17 mouse cellular contexts compared by ENCODE assay signal in genomic region chr13:40914053-40914585, GRCm38 (mm10). TPM values are rescaled to one million over a fixed set of nuclear protein-coding genes. Genes with fewer than 3 reads are reported as not detected.
DNase-seq lines count a peak whose midpoint lies in the region; ATAC-seq and TF ChIP-seq lines count a peak whose summit lies in the region.
"Had no signal": no experiment of that assay in that cellular context is flagged by ENCODE, and none has a peak within 500 bp of the region (broad histone marks: within the 10 kb centered on the region; RNA-seq: fewer than 3 reads in every experiment).

No protein-coding gene starts in this region.

- no peak for TF ChIP-seq EP300 in ES-Bruce4 (IDR thresholded peaks at IDR 0.05; ENCODE audit: insufficient read depth, low read depth, low read length)

- no peak for ATAC-seq in liver, embryonic 12.5 days
- ATAC-seq: forebrain, embryonic 15.5 days; intestine, embryonic 16.5 days had no signal

- H3K9ac ChIP-seq in liver, adult 2 months (ENCODE audit: low read depth, low read length), result no peak overlapping the region
- H3K9ac ChIP-seq in liver, embryonic 12.5 days, result no peak overlapping the region
- peak overlapping the region; percentile 28; the same call in 1 of the 2 replicates for H3K9ac ChIP-seq in ES-Bruce4 (ENCODE audit: low read depth, poor library complexity, severe bottlenecking)
- H3K9ac ChIP-seq: forebrain, embryonic 15.5 days; liver, embryonic 13.5 days had no signal

- intact Hi-C loops in left cerebral cortex, postnatal 36 days (cut with DNase I), result no loop called here

- no peaks in the 10 kb centered on the region for H3K9me3 ChIP-seq in liver, embryonic 12.5 days (replicated peaks)
- H3K9me3 ChIP-seq in ES-Bruce4 (replicated peaks; ENCODE audit: control insufficient read depth, insufficient read depth, low read length, poor library complexity, severe bottlenecking), result no peaks in the 10 kb centered on the region
- H3K9me3 ChIP-seq: forebrain, embryonic 15.5 days; heart, embryonic 10.5 days; liver, embryonic 13.5 days had no signal

- H3K4me2 ChIP-seq in liver, embryonic 12.5 days, result no peak overlapping the region
- H3K4me2 ChIP-seq: forebrain, embryonic 15.5 days; liver, embryonic 13.5 days had no signal

- H3K79me2 ChIP-seq in liver, adult 2 months (ENCODE audit: control insufficient read depth, insufficient read depth, low read length), result peaks cover 27% of the 10 kb centered on the region; the same call in 1 of the 2 replicates

- H3K4me1 ChIP-seq in liver, adult 2 months (ENCODE audit: control insufficient read depth, insufficient read depth, low read length), result peaks cover 30% of the 10 kb centered on the region
- H3K4me1 ChIP-seq in liver, embryonic 12.5 days, result peaks cover 30% of the 10 kb centered on the region
- H3K4me1 ChIP-seq in ES-Bruce4 (ENCODE audit: control insufficient read depth, insufficient read depth, low read length), result no peaks in the 10 kb centered on the region

- TF ChIP-seq POLR2A in liver, adult 2 months (IDR thresholded peaks at IDR 0.05; ENCODE audit: extremely low read depth, insufficient read depth, low read length), result no peak
- no peak for TF ChIP-seq POLR2A in ES-Bruce4 (IDR thresholded peaks at IDR 0.05; ENCODE audit: insufficient read depth, low read length)

- 42% methylated on average over 4 of the region's 4 CpGs for WGBS in liver, adult 2 months
- WGBS in liver, embryonic 12.5 days (ENCODE audit: insufficient replicate concordance), result 51% methylated on average over 4 of the region's 4 CpGs

- TF ChIP-seq CTCF in liver, adult 2 months (IDR thresholded peaks at IDR 0.05; ENCODE audit: low read depth, low read length), result no peak
- TF ChIP-seq CTCF in ES-Bruce4 (IDR thresholded peaks at IDR 0.05; ENCODE audit: low read depth, low read length), result no peak

- no peaks in the 10 kb centered on the region for H3K27me3 ChIP-seq in liver, adult 2 months (ENCODE audit: control insufficient read depth, insufficient read depth, low read length)
- H3K27me3 ChIP-seq in liver, embryonic 12.5 days (replicated peaks), result peaks cover 40% of the 10 kb centered on the region
- H3K27me3 ChIP-seq in ES-Bruce4 (ENCODE audit: control insufficient read depth, insufficient read depth, low read length, poor library complexity, severe bottlenecking), result no peaks in the 10 kb centered on the region
- H3K27me3 ChIP-seq: forebrain, embryonic 15.5 days had no signal

- no peaks in the 10 kb centered on the region for H3K36me3 ChIP-seq in liver, adult 2 months (ENCODE audit: control insufficient read depth, insufficient read depth, low read length)
- H3K36me3 ChIP-seq in liver, embryonic 12.5 days, result no peaks in the 10 kb centered on the region
- peaks cover 13% of the 10 kb centered on the region for H3K36me3 ChIP-seq in ES-Bruce4 (ENCODE audit: control insufficient read depth, insufficient read depth, low read length, poor library complexity, severe bottlenecking)
- H3K36me3 ChIP-seq: forebrain, embryonic 15.5 days; heart, embryonic 10.5 days; liver, embryonic 13.5 days had no signal

- H3K27ac ChIP-seq in liver, adult 2 months (replicated peaks; ENCODE audit: insufficient read depth, low read depth, low read length), result peak overlapping the region; percentile 75
- H3K27ac ChIP-seq in liver, embryonic 12.5 days, result no peak overlapping the region
- peak overlapping the region; percentile 89 for H3K27ac ChIP-seq in ES-Bruce4 (ENCODE audit: insufficient read depth, low read length)
- H3K27ac ChIP-seq: forebrain, embryonic 15.5 days; heart, embryonic 10.5 days; liver, embryonic 13.5 days had no signal

- no peak overlapping the region for H3K4me3 ChIP-seq in liver, adult 2 months (ENCODE audit: insufficient read depth, low read depth, low read length)
- no peak overlapping the region for H3K4me3 ChIP-seq in liver, embryonic 12.5 days
- H3K4me3 ChIP-seq in ES-Bruce4 (ENCODE audit: low read depth, low read length), result no peak overlapping the region
- H3K4me3 ChIP-seq: forebrain, embryonic 15.5 days; heart, embryonic 10.5 days; liver, embryonic 13.5 days had no signal

- peak; percentile 49 for DNase-seq in liver, adult 2 months (ENCODE audit: extremely low read depth, low read depth, low spot score)
- DNase-seq in MN1 (ENCODE audit: low spot score), result peak; percentile 30
- peak; percentile 39 for DNase-seq in lung, postnatal 10 days
- no peak for DNase-seq in left cerebral cortex, postnatal 36 days (ENCODE audit: low spot score in 2 of 2)
- DNase-seq in thymus, postnatal 0 days (ENCODE audit: low spot score), result no peak
- DNase-seq: adrenal gland, postnatal 14 days; cerebellum, postnatal 25 days; heart, postnatal 36 days; kidney, postnatal 36 days; liver, embryonic 13.5 days; thymus, adult 2 months had no signal

RNA-seq across cellular contexts. Expression of gene Gcnt2, which starts 54.6 kb away (rescaled TPM):
- 14.7 and 18.1 TPM in 2 replicates for total RNA-seq in liver, adult 2 months (2014; rRNA removed)
- 2.8 and 3.5 TPM in 2 replicates for polyA plus RNA-seq in liver, adult 2 months (2012; rRNA removed)
- 1.5 TPM in 2 replicates for polyA plus RNA-seq in liver, embryonic 12.5 days (2016; fragmentation: Nextera tagmentation; extraction: Ambion mirVana)
- 55.5 and 57.5 TPM in 2 replicates for polyA plus RNA-seq in ES-Bruce4 (2011; ENCODE audit: insufficient read depth, insufficient read length, low read depth, missing spikeins)
- total RNA-seq in left cerebral cortex, postnatal 36 days (2021), result 10 to 100 TPM; 17.5 to 18.3 TPM
- 0.77 and 0.82 TPM in 2 replicates for polyA plus RNA-seq in thymus, postnatal 0 days (2015; fragmentation: Nextera tagmentation; extraction: Ambion mirVana)
- total RNA-seq: CH12.LX had no signal

Comparison
In these comparisons a context has a peak if more than half of its experiments do, and no peak if none do; other contexts are left out.
1. DNase-seq: peak in liver, adult 2 months (single experiment), MN1 (single experiment) and lung, postnatal 10 days (single experiment); none in left cerebral cortex, postnatal 36 days (0 of 2) and thymus, postnatal 0 days (single experiment).
2. RNA of gene Gcnt2, which starts 54.6 kb away (polyA plus RNA-seq): 55.5 to 57.5 TPM in ES-Bruce4; 2.8 to 3.5 TPM in liver, adult 2 months, 1.5 TPM in liver, embryonic 12.5 days and 0.77 to 0.82 TPM in thymus, postnatal 0 days; every median in the first group is over 10 times any median in the second.